Mouse (Mus musculus) left cerebral cortex, adult 11 months (tissue): ENCODE measurements at regions not wholly inside any gene's neighbourhood (a gene's known extent, or its start where the extent isn't known, plus 50 kb on each side); places are given as distances from the start of the nearest gene placed in this dataset.

ENCODE experiments used
- DNase-seq: peaks from one replicate; pipeline ENCODE4 v3.0.0; 2022; ENCODE audit warnings: low spot score

DNA sequence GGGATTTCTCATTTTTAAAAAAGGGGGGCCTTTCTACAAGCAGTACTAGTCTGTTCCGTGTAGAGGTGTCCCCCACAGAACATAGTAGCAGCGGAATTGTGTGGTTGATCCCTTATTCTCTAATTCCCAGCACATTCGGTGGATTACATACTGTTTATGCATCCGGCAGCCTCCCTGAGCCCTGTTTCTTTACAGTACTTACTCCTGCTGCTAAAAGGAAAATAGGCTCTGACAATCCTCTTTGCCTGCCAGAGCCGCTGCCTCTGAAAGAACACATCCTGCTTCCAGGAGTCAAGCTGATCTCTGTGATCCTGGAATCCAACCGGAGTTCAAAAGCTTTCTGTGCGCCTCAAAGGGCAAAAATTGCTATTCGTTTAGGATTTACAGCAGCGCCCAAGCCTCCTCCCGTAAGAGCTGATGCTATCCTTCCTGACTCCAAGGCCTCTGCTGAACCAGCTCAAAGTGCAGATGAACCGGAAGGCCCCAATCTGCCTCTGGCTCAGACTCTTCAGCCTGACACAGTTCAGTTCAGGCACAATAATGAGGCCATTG is 936.6 kb downstream of the Ndufa4 start:
- peak; percentile 8 for DNase-seq

DNA sequence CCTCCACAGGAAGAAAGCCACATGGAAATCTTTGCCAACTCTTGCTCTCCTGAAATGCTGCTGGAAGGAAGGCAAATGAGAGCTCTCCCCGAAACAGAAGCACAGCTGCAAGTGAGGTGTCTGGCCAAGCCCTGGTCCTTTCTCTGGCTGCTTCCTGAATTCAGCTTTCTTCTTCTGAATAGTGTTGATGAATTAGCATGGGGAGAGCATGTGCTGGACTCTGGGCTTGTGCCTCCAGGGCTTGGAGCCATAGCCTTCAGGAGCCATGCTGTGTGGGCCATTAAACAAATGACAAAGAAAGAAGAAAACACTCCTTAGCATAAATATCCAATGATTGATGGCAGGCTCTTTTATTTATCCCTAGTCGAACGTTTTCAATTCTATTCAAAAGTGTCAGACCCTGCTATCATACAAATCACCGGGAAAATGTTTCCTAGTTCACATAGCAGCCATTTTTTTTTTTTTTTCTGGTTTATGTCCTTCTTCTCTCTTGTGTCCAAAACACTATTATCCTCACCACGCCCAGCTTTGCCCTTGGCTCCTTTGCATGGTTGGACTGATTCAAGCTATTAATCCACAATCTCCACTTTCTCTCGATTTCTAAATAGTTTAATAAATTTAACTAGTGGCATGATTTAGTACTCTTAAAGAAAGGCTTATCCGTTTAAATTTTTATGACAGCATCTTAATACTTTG is 937.3 kb downstream of the Ndufa4 start:
- peak; percentile 24 for DNase-seq

DNA sequence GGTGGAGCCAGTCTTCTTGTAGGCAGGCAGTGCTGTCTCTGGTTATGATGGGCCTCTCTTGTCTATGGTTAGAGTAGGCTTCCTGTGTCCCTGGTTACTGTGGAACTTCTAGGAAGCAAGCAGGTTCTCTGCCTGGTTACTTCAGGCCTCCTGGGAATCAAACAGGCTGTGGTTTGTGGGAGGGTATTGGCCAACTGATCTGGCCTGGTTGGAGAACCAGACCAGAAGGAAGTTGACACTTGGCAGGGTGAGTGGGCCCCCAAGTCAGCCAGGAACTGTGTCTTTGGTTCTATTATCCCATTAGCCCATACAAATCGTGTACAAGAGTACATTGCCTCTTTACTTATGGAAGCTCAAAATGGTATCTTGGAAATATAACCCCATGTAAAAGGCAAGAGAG is 963.8 kb downstream of the Ndufa4 start:
- DNase-seq, result no peak

DNA sequence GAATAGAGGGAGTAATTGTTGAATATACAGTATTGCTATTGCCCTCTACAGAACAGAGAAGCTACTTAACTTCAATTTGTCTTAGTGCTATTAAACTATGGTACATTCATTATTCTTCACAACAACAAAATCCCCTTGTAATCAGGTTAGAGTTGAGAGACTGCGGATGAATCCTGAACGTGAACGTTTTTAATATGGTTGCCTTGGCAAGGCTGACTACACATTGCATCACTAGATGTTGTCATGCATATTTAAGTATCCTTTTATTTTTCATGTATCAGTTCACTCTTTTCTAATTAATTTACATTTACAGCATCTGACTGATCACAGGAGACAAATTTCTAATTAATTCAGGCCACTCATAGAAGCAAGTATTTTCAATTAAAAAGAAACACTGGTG is 965.8 kb downstream of the Ndufa4 start:
- DNase-seq, result no peak
